Mouse (Mus musculus) brain, adult 2 months (tissue): ENCODE measurements around the gene Maml3.
A peak's percentile ranks its signal among the peaks of the same experiment; 100 is the strongest.

Experiments used
- DNase-seq: peaks from one replicate; pipeline ENCODE4 v3.0.0; 2011; ENCODE audit warnings: low read depth, low spot score

The Maml3 gene

DNA sequence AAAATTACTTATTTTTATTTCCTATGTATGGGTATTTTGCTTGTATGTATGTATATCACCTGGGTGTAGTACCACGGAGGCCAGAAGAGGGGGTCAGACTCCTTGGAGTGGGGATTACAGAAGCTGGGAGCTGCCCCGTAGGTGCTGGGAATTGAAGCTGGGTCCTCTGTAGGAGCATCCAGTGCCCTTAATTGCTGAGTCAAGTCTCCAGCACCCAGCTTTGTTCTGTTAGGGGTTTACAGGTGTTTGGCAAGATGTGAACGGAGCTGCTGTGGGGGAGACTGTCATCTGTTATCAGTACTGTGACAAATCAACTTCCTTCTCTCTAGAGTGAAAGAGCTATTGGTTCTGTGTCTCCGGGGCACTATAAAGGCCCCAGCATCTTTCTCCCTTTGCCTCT lies 190.0 kb downstream of the Maml3 start:
- no peak for DNase-seq

DNA sequence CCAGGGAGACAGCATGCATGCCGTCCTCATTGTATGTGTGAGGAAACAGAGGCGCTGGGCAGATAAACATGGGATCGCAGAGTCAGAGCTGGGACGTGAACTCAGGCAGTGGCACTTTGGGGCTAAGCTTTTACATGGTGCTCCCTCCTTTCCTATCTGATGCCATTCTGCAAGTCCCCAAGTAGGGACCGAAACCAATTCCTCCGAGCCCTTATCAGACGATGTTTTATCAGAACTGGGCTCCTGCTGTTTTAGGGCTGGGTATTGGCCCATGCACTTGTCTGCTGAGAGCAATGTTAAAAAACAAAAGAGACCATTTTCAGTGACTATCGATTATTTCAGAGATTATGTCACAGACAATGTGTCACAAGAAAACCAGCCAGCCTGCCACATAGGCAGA lies 191.4 kb downstream of the Maml3 start:
- no peak for DNase-seq

DNA sequence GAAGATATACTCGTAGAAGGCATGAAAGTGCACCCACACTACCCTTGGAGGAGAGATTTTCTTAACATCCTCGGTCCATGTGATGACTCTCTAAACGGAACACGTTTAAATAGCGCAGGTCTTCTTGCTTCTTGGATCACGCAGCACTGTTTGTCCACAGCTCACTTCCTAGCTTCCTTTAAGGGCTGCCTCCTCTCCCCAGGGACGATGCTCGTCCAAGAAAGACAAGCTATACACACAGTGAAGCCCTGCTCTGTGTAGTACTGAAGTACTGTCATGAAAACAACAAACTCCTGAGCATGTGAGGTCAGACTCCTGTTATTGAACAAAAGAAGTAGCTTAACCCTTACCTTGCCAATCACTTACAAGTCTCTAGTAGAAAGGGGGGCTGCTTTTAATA lies 192.7 kb downstream of the Maml3 start:
- no peak for DNase-seq

DNA sequence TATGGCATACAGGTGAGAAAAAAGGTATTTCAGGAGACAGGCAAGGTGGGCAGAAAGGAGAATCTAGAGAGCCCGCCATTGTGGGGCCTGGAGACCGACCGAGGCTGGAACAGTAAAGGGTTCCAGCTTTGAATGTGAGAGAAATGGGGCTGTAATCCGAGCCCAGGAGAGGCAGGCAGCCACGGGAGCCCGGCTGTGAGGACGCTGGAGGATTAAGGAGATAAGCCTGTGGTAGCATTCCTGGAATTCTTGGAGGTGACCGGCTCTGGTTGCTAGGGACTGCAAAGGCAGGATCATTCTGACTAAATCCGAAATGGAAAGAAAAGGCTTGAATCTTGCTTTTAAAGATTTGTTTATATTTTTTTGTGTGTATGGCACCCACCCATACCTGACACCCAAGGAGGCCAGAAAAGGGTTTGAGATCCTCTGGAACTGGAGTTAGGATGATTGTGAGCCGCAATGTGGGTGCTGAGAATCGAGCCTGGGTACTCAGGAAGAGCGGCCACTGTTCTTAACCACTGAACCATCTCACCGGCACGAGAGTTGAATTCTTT lies 196.4 kb downstream of the Maml3 start:
- DNase-seq = no peak

DNA sequence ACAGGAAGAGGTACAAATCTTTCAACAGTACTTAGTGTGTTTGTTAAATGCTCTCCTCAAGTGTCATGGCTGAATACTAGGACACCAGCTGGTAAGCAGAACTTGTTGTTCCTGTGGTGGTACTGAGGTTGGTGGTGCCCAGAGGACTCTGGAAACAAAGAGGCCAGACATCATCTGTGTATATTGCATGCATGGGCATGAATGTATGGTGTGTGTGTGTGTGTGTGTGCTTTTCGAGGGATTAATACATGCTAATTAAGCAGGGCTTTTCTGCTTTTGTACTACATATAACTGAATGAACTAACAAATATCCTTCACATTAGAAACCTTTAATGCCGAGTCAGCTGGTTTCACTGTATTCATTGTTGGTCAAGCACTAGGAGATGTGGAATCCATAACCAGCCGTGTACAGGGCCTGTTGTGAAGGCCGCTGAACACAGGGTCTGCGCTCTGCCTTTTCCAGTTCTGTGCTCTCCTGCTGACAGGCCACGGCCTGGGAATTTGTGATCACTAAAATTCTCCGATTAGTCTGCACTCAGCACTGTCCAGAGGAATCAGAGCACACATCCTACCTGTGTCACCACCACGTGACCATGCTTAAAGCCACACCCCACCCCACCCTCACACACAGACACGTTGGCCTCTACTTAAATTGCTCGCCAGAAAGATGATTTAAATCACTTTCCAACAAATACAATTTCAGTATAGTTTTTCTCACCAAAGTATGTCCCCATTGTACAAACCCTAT lies 197.6 kb downstream of the Maml3 start:
- no peak for DNase-seq

DNA sequence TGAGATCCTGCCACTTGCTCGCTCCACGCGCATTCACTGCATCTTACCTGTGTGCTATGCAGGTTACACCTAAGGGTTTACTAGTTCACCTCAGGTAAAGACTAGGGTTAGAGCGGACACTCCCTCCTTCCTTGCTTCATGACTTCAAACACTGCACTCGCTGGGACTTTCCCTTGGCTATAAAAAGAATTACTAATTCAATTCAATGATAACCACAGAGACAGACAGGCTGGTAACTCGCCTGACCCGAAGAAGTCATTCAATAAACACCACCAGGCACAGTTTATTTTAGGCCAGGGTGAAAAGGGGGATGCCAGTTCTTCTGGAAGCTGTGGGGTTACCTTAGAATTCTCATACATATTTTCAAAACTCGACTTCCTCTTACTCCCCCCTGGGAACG lies 199.0 kb downstream of the Maml3 start:
- no peak for DNase-seq

DNA sequence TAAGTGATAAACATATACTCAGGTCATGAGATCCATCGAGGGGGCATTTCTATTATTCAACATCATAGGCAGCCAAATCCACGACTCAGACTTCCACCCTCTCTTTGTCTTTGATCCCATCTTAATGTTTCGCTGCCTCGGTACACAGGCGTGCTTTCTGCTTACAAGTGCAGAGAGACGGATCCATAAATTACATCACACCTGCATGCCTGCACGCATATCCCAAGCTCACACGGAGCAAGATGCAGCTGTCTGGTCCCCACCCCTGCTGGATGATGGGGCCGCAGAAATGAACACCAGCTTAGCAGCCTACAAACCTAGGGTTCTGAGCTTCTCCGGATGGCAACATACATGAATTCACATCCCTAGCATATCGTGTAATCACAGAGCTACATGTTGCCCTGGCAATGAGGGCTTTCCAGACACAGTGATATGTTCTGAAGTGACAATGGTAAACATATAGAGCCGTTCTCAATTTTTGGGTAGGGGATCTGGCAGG lies 200.5 kb downstream of the Maml3 start:
- DNase-seq = no peak

DNA sequence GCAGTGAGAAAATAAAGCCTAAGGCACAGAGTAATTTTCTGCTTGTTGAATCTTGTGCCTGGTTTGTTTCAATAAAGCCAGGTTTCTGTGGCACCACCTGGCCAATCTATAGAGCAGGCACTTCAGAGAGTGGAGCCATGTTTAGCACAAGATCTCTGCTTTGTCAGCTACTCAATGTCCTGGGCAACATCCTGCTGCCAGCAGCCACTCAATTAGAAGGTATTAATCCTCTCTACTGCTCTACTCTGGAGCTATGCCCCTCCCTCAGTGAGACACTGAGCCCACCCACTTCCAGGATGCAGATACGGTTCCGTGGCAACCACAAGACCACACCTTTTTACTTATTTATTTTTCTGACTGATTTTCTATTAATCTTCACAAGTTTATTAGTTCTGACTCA lies 203.7 kb downstream of the Maml3 start:
- no peak for DNase-seq

DNA sequence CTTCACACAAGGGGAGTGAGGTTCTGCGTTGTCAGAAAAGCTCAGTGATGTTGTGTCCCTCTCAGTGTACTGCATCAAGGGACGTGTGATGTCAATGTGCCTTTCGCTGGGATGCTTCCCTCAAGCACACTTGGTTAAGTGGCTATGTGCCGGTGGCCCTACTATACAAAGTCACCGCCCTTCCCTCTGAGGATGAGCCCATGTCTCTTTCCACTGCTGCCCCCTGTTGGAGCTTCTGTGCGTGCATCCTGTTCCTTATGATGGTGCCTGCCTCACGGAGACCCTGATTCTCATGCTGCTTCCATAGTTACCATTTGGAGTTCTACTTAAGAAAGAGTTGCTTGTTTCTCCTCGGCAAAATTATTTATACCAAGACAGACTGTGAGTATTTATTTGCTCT lies 210.4 kb downstream of the Maml3 start:
- peak; percentile 37 for DNase-seq

DNA sequence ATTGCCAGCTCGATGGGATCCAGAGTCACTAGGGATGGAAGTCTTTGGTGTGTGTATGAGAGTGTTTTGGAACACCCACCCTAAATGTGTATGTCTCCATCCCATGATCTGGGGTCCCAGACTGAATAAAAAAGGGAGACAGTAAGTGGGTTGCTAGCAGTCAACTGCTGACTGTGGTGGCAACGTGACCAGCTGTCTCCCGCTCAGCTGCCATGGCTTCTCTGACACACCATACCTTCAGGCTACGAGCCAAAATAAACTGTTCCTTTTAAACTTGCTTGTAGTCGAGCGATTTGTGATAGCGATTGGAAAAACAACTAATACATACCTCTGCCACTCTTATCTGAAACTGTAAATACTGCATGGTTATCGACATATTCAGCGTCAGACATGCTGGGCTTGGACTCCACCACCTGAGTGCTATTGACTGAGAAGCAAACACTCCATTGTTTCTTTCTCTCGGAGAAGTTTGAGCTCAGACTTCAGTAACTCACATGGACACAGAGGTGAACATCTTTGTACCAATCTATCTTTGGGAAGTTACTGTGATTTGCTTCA lies 213.2 kb downstream of the Maml3 start:
- no peak for DNase-seq

DNA sequence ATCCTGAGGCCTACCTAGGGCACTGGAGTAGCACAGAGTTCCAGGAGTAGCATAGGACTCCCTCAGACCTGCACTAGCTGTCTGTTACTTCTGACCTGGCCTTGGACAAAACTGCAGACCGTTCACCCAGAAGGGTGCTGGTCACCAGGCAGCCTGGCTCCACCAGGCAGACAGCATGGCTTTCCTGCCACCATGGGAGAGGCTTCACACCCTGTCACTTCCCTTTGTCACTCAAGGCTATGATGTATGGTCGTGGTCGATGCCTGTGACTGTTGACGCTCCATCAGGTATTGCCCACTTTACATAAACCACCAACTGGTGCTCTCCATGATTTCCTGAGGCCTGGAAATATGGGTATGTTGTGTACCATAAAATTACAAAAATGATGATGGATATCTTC lies 214.7 kb downstream of the Maml3 start:
- DNase-seq = no peak

DNA sequence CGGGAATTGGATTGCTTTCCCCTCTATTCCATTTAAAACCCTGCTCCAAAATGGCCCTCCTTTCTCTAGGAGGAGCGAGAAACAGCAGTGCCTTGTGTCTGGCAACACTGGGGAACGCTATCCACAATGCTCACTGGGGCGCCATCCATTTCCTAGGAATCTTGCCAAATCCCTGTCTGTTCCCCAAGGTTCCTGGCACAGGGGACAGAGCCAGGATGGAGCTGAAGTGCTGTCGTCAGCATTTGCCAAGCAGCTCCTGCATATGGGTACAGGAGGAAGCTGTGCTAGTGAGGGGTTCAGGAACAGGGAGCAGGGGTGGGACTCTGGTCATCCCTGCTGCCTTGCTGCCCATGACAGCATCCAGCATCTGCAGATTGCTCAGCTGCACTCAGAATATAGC lies 215.1 kb downstream of the Maml3 start:
- peak; percentile 97 for DNase-seq

DNA sequence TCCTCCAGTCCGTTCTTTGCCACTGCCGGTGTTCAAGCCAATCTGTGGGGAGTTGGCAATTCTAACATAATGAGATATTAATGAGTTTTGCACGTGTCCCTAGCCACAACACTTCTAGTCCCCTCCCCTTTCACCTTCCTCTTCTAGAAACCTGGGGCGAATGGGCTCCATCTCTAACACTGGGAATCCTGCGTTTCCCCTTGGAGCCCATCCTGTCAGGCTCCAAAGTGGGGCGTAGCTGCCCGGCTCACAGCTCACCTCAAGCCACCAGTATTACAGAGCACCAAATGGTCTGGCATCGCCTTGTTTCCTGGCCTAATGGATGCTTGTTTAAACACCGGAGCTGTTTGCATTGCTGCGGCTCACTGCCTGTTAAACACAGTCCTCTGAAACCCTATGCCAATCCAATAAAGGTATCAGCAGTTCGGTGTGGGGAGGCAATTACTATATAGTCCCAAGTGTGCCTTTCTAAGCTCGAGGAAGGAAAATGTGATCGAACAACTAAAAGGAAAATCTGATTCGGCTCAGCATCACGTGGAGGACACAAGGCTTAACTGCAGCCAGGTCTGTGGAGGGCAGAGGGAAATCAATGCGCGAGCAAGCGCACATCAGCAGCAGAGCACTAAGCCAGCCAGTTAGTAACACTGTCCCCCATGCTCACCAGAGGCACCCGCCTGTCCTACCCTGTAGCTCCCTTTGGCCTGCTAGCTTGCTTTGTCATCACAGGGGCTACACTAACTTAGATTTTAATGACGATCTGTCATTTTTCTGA lies 216.0 kb downstream of the Maml3 start:
- DNase-seq = peak; percentile 52

DNA sequence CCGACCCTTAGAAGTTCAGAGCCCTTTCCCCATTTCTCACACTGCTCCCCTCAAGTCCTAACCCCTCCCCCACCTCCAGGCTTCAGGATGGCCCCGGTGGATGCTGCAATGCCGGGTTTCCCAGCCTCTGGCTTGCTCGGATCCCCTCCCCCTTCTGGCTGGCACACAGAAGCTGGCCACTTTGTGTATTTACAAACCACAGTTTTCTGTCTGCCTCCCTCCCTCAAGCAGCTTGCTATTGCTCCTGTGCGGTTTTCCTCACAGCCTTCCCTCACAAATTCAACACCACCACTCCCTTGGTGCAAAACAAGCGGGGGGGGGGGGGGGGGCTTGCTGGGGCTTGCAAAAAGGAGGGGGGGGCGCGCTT lies 216.6 kb downstream of the Maml3 start:
- DNase-seq = no peak

DNA sequence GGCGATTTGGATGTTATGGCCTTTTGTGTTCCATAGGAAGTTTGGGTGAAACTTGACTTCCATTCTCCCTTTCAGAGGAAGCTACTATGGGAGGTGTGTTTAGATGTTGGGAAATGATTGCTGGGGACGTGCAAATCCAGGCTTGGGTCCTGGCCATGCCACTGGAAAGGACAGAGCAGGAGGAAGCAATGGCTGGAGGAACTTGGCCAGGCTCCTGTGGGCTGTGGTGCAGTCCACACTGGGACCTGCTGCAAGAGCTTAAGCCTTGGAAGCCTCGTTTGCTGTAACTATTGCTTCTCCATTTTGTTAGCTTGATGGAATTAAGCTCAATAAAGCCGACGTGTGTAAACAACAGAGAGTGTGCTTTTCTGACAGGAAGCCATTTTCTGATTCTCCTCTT lies 219.0 kb downstream of the Maml3 start:
- DNase-seq = no peak

DNA sequence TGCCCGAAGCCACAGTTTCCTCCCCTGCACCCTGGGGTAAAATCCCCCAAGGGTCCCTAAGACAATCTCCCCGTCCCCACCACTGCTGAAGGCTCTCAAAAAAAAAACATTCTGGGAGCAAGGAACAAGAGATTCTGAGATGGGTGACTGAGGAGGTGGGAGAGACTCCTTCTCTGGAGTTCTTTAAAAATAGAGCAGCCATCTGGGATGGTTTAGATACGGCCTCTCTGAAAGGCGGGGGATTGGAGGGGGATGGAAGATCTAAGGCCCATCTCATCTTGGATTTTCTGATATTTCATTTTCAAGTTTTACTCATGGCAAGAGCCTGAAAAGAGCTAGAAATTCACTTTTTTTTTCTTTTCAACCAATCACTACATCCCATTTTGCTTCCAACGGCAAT lies 219.4 kb downstream of the Maml3 start:
- DNase-seq = peak; percentile 87

DNA sequence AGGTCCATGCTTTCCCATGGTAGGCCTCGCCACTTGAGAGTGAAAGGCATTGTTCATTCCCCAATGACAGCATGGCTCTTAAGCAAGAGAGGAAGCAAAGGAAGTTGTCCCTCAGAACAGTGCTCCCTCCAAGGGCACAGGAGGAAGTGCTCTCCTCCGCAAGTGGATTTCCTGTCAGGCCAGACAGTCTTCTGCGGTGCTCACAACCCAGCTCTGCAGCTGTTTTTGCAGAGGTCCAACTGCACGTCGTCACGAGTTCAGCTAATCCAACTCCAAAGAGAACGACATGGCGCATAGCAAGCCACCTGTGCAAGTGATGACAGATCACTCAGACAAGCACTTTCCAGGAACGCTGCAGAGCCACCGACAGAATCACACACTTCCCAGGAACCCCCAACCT lies 222.9 kb downstream of the Maml3 start:
- no peak for DNase-seq

DNA sequence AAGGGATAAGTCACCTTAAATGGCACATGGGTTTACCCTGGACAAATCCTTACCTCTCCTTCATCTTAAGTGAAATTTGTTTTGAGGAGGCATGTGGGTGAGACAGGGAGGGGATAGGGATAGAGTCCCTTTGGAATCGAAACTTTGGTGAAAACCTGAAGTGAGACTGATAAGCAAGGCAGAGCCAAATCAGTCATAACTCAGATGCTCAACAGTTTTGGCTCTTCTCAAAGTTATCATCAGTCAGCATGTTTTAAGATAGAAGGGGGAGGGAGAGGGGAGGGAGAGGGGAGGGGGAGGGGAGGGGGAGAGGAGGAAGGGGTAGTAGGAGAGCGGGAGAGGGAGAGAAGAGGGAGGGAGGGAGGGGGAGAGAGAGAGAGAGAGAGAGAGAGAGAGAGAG lies 223.5 kb downstream of the Maml3 start:
- no peak for DNase-seq

DNA sequence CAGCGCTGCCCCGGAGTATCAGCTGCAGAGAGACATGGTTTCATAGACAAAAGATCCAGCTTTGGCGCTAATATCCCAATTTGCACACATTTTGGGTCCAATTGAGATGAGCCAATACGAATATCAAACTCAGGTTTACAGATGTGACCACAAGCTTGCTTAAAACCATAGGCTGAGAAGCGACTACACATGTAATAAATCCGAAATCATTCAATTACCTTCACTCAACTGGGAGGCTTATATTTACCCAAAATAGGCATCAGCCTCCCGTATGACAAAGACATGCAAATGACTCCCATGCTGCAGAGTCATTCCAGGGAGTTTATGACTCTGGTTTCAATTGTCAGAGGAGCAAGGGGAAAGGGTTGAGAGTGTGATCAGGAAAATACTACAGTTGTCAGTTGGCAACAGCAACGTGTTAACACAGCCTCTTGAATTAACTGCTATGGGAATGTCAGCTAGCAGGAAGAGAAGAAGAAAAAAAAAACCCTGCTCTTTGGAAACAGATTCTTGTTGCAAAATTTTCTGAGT lies 224.3 kb downstream of the Maml3 start:
- DNase-seq = no peak

DNA sequence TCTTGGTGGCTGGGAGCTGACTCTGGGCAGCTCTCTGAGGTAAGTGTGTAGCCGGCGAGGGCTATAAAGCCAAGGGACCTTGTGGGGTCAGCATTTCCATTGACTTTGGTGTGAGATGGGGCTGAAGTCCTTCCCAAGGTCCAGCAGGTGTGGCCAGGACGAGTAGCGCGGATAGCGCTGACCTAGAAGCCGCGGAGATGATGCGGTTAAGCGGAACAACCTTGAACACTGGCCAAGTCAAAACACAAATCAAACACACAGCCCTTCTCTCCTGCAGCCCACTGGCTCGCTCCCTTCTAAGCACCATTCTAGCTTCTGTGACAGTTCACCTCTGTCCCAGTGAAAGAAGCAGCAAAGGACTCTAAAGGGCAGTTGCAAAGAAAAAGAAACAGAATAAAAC lies 225.7 kb downstream of the Maml3 start:
- no peak for DNase-seq

DNA sequence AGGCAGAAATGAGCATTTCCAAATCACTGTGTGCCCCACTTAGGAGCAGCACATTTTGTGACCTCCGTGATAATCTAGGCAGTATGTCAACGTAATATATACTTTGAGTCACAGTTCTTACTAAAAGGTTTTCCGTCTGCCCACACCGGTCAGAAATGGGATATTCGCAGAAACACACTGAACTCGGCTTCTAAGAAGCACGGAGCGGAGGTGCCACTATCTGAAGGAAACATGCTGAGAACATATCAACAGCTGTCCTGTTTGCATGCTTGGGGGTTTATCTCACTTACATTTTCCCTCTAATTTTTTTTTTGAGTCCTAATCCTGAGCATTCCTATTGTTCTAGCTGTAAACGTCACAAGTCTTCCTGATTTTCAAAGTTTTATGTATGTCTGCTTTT lies 226.3 kb downstream of the Maml3 start:
- DNase-seq = no peak

DNA sequence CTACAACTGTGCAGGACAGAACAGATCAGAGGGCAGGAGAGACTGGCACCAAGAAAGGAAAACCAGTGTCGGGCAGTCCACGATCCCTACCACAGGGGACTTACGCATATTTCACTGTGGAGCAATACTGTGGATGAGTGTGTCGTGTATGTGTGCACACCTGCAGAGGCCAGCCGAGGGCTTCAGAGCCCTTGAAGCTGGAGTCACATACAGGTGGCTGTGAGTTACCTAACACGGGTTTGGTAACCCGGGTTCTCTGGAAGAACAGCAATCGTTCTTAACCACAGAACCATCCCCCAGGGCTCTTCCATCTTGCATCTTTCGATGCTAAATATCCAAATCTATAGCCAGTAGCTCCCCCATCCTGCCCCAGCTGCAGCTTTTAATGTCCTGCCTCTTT lies 228.1 kb downstream of the Maml3 start:
- DNase-seq = no peak
